Mouse (Mus musculus): ENCODE data around the gene Ddah1. TPM values are rescaled to one million over a fixed set of nuclear protein-coding genes. Genes with fewer than 3 reads are reported as not detected.

The Ddah1 gene
- polyA plus RNA-seq, 1 experiment from 2014 or later: 135 TPM

GRCm38 (mm10) chr3:145743476-145744027 lies 14.9 kb upstream of the Ddah1 start:
- 80% methylated on average over 9 of the region's 9 CpGs for WGBS
- Histone ChIP-seq H3K36me3 (replicated peaks) (no peaks in the 10 kb centered on the region), H3K4me1 (0 out of 2 replicates have a peak, but pooled peaks cover 4% of the 10 kb centered on the region), H3K9me3 (no peaks in the 10 kb centered on the region), H3K4me2 (no peak overlapping the region), H3K27me3 (replicated peaks) (no peaks in the 10 kb centered on the region), H3K4me3 (no peak overlapping the region), H3K27ac (no peak overlapping the region), H3K9ac (no peak overlapping the region)
- ATAC-seq (replicated peaks): no peak

- Histone ChIP-seq H3K4me2 (no peak overlapping the region), H3K27me3 (replicated peaks) (no peaks in the 10 kb centered on the region), H3K9ac (no peak overlapping the region), H3K36me3 (replicated peaks) (no peaks in the 10 kb centered on the region), H3K27ac (no peak overlapping the region), H3K9me3 (no peaks in the 10 kb centered on the region), H3K4me1 (no peaks in the 10 kb centered on the region), H3K4me3 (no peak overlapping the region)
- no peak for ATAC-seq (replicated peaks)
- WGBS: 77% methylated on average over 1 of the region's 1 CpGs
Observed at GRCm38 (mm10) chr3:145748626-145749025, 9.8 kb upstream of the Ddah1 start.

GRCm38 (mm10) chr3:145756457-145756856 lies 2.0 kb upstream of the Ddah1 start:
- H3K27ac ChIP-seq: no peak overlapping the region
- peaks cover 17% of the 10 kb centered on the region for H3K4me1 ChIP-seq
- no peaks in the 10 kb centered on the region for H3K27me3 ChIP-seq (replicated peaks)
- H3K4me3 ChIP-seq: no peak overlapping the region
- 69% methylated on average over 8 of the region's 8 CpGs for WGBS
- H3K36me3 ChIP-seq (replicated peaks): no peaks in the 10 kb centered on the region
- H3K9me3 ChIP-seq: no peaks in the 10 kb centered on the region
- H3K9ac ChIP-seq: no peak overlapping the region
- no peak overlapping the region for H3K4me2 ChIP-seq
- no peak for ATAC-seq (replicated peaks)

GRCm38 (mm10) chr3:145757177-145757576 lies 1.3 kb upstream of the Ddah1 start:
- H3K9ac ChIP-seq: no peak overlapping the region
- no peaks in the 10 kb centered on the region for H3K36me3 ChIP-seq (replicated peaks)
- H3K9me3 ChIP-seq: no peaks in the 10 kb centered on the region
- H3K4me1 ChIP-seq: peaks cover 17% of the 10 kb centered on the region
- no peak for ATAC-seq (replicated peaks)
- H3K4me2 ChIP-seq: no peak overlapping the region
- WGBS: 70% methylated on average over 8 of the region's 8 CpGs
- H3K27ac ChIP-seq: no peak overlapping the region
- H3K4me3 ChIP-seq: no peak overlapping the region
- H3K27me3 ChIP-seq (replicated peaks): no peaks in the 10 kb centered on the region

DNA sequence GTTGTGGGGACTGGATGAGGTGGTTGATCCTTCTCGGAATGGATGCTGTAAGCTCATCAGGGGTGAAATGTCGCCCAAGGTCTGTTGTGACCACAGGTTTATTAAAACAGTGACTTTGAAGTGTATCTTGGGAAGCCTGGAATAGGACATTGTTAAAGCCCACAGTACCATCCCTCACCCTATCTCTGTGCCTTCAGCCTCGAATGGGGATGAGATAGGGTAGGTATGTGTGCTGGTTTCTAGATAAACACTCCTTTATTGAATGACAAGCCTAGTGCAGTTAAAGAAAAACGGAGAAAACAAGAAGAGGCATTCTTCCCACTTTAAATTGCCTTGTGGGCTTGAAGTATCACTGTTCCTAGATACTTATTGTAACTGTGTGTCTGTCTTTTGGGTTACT lies 631 bp upstream of the Ddah1 start:
- H3K4me2 ChIP-seq: peak overlapping the region; percentile 93
- H3K4me3 ChIP-seq: 0 out of 2 replicates have a peak overlapping the region, but pooled peaks have one; percentile 73
- no peak overlapping the region for H3K27ac ChIP-seq
- H3K27me3 ChIP-seq (replicated peaks): no peaks in the 10 kb centered on the region
- H3K9me3 ChIP-seq: no peaks in the 10 kb centered on the region
- H3K36me3 ChIP-seq (replicated peaks): no peaks in the 10 kb centered on the region
- no peak for ATAC-seq (replicated peaks)
- H3K4me1 ChIP-seq: peaks cover 17% of the 10 kb centered on the region
- H3K9ac ChIP-seq: no peak overlapping the region
- 60% methylated on average over 4 of the region's 4 CpGs for WGBS

- H3K4me2 ChIP-seq: peak overlapping the region; percentile 93
- H3K27ac ChIP-seq: peak overlapping the region; percentile 91
- H3K4me3 ChIP-seq: peak overlapping the region; percentile 73
- H3K9ac ChIP-seq: peak overlapping the region; percentile 80
- no peaks in the 10 kb centered on the region for H3K27me3 ChIP-seq (replicated peaks)
- ATAC-seq (replicated peaks): no peak; the same call in 1 of the 2 replicates
- H3K9me3 ChIP-seq: no peaks in the 10 kb centered on the region
- H3K4me1 ChIP-seq: peaks cover 17% of the 10 kb centered on the region
- 9% methylated on average over 14 of the region's 14 CpGs for WGBS
- no peaks in the 10 kb centered on the region for H3K36me3 ChIP-seq (replicated peaks)
Observed at GRCm38 (mm10) chr3:145759379-145760209, 1.1 kb downstream of the Ddah1 start.

- H3K9ac ChIP-seq: no peak overlapping the region
- 86% methylated on average over 3 of the region's 3 CpGs for WGBS
Observed at GRCm38 (mm10) chr3:145760547-145760946, 2.1 kb downstream of the Ddah1 start.

DNA sequence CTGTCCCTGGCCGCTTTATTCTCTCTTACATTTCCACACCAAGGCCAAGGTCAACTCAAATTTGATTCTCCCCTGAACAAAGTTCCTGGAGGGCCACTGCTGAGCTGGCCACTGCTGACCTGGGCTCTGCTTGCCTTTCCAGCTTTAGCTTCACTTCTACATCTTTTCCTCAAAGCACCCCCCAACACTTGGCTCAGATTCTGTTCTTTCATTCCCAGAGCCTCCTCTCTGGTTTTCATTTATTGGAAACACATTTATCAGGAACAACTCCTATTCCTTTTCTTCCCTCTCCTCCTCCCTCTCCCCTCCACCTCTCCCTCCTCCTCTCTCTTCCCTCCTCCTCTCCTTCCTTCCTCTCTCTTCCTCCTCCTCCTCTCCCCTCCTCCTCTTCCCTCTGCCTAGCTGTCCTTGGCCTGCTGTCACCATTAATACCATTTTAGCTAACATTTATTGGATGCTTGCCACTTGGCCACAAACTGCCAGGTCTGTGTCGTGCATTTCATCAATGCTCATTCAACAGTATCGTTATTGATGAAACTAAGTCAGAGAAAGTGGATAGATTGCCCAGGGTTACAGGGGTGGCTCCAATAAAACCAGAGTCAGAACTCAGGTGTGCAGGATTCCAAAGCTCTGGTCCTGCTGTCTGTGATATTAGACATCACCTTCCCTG lies 3.2 kb downstream of the Ddah1 start:
- ATAC-seq (replicated peaks): no peak
- Histone ChIP-seq H3K4me1 (peaks cover 17% of the 10 kb centered on the region), H3K4me2 (peak overlapping the region; percentile 5; the same call in 1 of the 2 replicates), H3K27me3 (replicated peaks) (no peaks in the 10 kb centered on the region), H3K9ac (no peak overlapping the region), H3K9me3 (no peaks in the 10 kb centered on the region), H3K27ac (no peak overlapping the region), H3K4me3 (no peak overlapping the region), H3K36me3 (replicated peaks) (no peaks in the 10 kb centered on the region)
- WGBS: 70% methylated on average over 3 of the region's 3 CpGs

More at GRCm38 (mm10) chr3:145760547-145760946, 2.1 kb downstream of the Ddah1 start:
- H3K4me2 ChIP-seq: peak overlapping the region; percentile 93
- H3K27me3 ChIP-seq (replicated peaks): no peaks in the 10 kb centered on the region
- H3K36me3 ChIP-seq (replicated peaks): no peaks in the 10 kb centered on the region
- 0 out of 2 replicates have a peak overlapping the region, but pooled peaks have one; percentile 73 for H3K4me3 ChIP-seq
- ATAC-seq (replicated peaks): no peak
- H3K4me1 ChIP-seq: peaks cover 17% of the 10 kb centered on the region
- no peaks in the 10 kb centered on the region for H3K9me3 ChIP-seq
- no peak overlapping the region for H3K27ac ChIP-seq

- H3K9ac ChIP-seq: no peak overlapping the region
- H3K4me2 ChIP-seq: no peak overlapping the region
- peaks cover 14% of the 10 kb centered on the region for H3K4me1 ChIP-seq
- WGBS: 90% methylated on average over 4 of the region's 4 CpGs
- H3K27me3 ChIP-seq (replicated peaks): no peaks in the 10 kb centered on the region
- no peak overlapping the region for H3K27ac ChIP-seq
- no peak for ATAC-seq (replicated peaks)
- no peak overlapping the region for H3K4me3 ChIP-seq
- no peaks in the 10 kb centered on the region for H3K9me3 ChIP-seq
- no peaks in the 10 kb centered on the region for H3K36me3 ChIP-seq (replicated peaks)
Observed at GRCm38 (mm10) chr3:145762957-145763641, 4.6 kb downstream of the Ddah1 start.

GRCm38 (mm10) chr3:145763642-145763972 lies 5.1 kb downstream of the Ddah1 start:
- WGBS: 98% methylated on average over 3 of the region's 3 CpGs
- no peak overlapping the region for H3K4me3 ChIP-seq
- H3K27me3 ChIP-seq (replicated peaks): no peaks in the 10 kb centered on the region
- no peak overlapping the region for H3K9ac ChIP-seq
- no peaks in the 10 kb centered on the region for H3K36me3 ChIP-seq (replicated peaks)
- H3K4me2 ChIP-seq: no peak overlapping the region
- ATAC-seq (replicated peaks): no peak
- no peaks in the 10 kb centered on the region for H3K9me3 ChIP-seq
- H3K4me1 ChIP-seq: peaks cover 11% of the 10 kb centered on the region
- H3K27ac ChIP-seq: no peak overlapping the region

GRCm38 (mm10) chr3:145764416-145764815 lies 5.9 kb downstream of the Ddah1 start:
- Histone ChIP-seq H3K4me1 (peaks cover 8% of the 10 kb centered on the region), H3K4me2 (no peak overlapping the region), H3K9ac (no peak overlapping the region), H3K4me3 (no peak overlapping the region), H3K27ac (no peak overlapping the region), H3K27me3 (replicated peaks) (no peaks in the 10 kb centered on the region), H3K9me3 (no peaks in the 10 kb centered on the region), H3K36me3 (replicated peaks) (no peaks in the 10 kb centered on the region)
- no peak for ATAC-seq (replicated peaks)
- 93% methylated on average over 2 of the region's 2 CpGs for WGBS

DNA sequence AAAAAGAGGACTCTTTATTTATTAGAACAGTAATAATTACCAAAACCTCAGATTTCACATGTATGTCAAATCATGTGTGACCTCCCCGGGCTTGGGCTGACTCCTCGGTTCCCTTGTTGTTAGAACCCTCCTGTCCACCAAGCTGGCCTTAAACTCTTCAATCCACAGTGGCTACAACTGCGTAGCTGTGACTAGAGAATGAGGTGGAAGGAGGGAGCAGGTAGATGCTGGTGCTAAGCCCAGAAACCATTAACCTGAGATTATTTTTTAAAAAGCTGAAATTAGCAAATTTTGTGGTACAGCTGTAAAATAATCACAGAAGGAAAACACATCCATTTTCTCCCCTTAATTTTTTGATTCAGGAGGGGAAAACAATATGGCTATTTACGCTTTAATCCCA lies 10.0 kb downstream of the Ddah1 start:
- H3K4me3 ChIP-seq: no peak overlapping the region
- ATAC-seq (replicated peaks): no peak
- no peaks in the 10 kb centered on the region for H3K36me3 ChIP-seq (replicated peaks)
- H3K27me3 ChIP-seq (replicated peaks): no peaks in the 10 kb centered on the region
- H3K27ac ChIP-seq: no peak overlapping the region
- H3K4me1 ChIP-seq: no peaks in the 10 kb centered on the region; the same call in 1 of the 2 replicates
- WGBS: 94% methylated on average over 4 of the region's 4 CpGs
- H3K9ac ChIP-seq: no peak overlapping the region
- no peaks in the 10 kb centered on the region for H3K9me3 ChIP-seq
- H3K4me2 ChIP-seq: no peak overlapping the region
